Mouse (Mus musculus) C2C12 (cell line): ENCODE data around the gene Tenm4.

Source experiments
- CTCF ChIP-seq: IDR thresholded peaks from one replicate; pipeline ENCODE4 v1.5.1; 2011; ENCODE audit not compliant: control insufficient read depth, insufficient read depth, insufficient read length
- FOSL1 ChIP-seq: IDR thresholded peaks from one replicate; pipeline ENCODE4 v1.8.0; 2011; ENCODE audit warnings: mild to moderate bottlenecking, low read length; ENCODE audit not compliant: poor library complexity, insufficient read depth, severe bottlenecking
- MAX ChIP-seq: IDR thresholded peaks from one replicate; pipeline ENCODE4 v1.6.1; 2011; ENCODE audit warnings: mild to moderate bottlenecking, control low read depth
- USF1 ChIP-seq: IDR thresholded peaks from one replicate; pipeline ENCODE4 v1.6.1; 2011; ENCODE audit warnings: low read depth, mild to moderate bottlenecking, control low read depth, moderate library complexity

GRCm38 (mm10) chr7:96879593-96879992 lies 708.5 kb downstream of the Tenm4 start:
- TF ChIP-seq CTCF (no peak), MAX (no peak), FOSL1 (no peak), USF1 (no peak)
